Mouse (Mus musculus) layer of hippocampus, postnatal 10 days (tissue): ENCODE data around the gene March4. TPM values are rescaled to one million over a fixed set of nuclear protein-coding genes. Genes with fewer than 3 reads are reported as not detected.

Experiments
- DNase-seq, 2 experiments: peaks; one replicate each; pipeline ENCODE4 v3.0.0; 2021; ENCODE audit warnings: low spot score in 2 of 2
- total RNA-seq, 2 experiments: library from RNA; stranded (reverse); gene quantifications; 2 replicates each; pipeline ENCODE4 v1.2.3; 2021

The March4 gene
- total RNA-seq, 2 experiments from 2014 or later, result 36.0 to 43.5 TPM

GRCm38 (mm10) chr1:72450790-72451189 is 85.9 kb downstream of the March4 start:
- DNase-seq, result no peak

- DNase-seq, result no peak
Observed at GRCm38 (mm10) chr1:72449752-72450151, 87.0 kb downstream of the March4 start.

GRCm38 (mm10) chr1:72442747-72443146 is 94.0 kb downstream of the March4 start:
- DNase-seq, result no peak

- DNase-seq, result peak in 1 of 2 experiments; percentile 36
Observed at GRCm38 (mm10) chr1:72439146-72439545, 97.6 kb downstream of the March4 start.

GRCm38 (mm10) chr1:72436967-72437366 is 99.8 kb downstream of the March4 start:
- DNase-seq, result no peak

GRCm38 (mm10) chr1:72434510-72434909 is 102.2 kb downstream of the March4 start:
- DNase-seq, result no peak

- no peak for DNase-seq
Observed at GRCm38 (mm10) chr1:72432579-72432978, 104.2 kb downstream of the March4 start.

GRCm38 (mm10) chr1:72429107-72429807 is 107.5 kb downstream of the March4 start:
- DNase-seq, result no peak

GRCm38 (mm10) chr1:72428526-72428925 is 108.2 kb downstream of the March4 start:
- DNase-seq, result no peak

GRCm38 (mm10) chr1:72426456-72426855 is 110.3 kb downstream of the March4 start:
- no peak for DNase-seq

GRCm38 (mm10) chr1:72422121-72422520 is 114.6 kb downstream of the March4 start:
- no peak for DNase-seq

- DNase-seq, result no peak
Observed at GRCm38 (mm10) chr1:72420220-72420619, 116.5 kb downstream of the March4 start.

GRCm38 (mm10) chr1:72418744-72419655 is 117.7 kb downstream of the March4 start:
- no peak for DNase-seq

GRCm38 (mm10) chr1:72414561-72415253 is 122.0 kb downstream of the March4 start:
- DNase-seq, result peak in 1 of 2 experiments; percentile 22

GRCm38 (mm10) chr1:72414133-72414532 is 122.6 kb downstream of the March4 start:
- DNase-seq, result peak; percentile 22 to 32

- DNase-seq, result no peak
Observed at GRCm38 (mm10) chr1:72413205-72413604, 123.5 kb downstream of the March4 start.

GRCm38 (mm10) chr1:72411108-72411507 is 125.6 kb downstream of the March4 start:
- DNase-seq, result no peak

GRCm38 (mm10) chr1:72409936-72410335 is 126.8 kb downstream of the March4 start:
- DNase-seq, result no peak

GRCm38 (mm10) chr1:72406505-72407079 is 130.1 kb downstream of the March4 start:
- DNase-seq, result no peak

GRCm38 (mm10) chr1:72401331-72402069 is 135.2 kb downstream of the March4 start:
- no peak for DNase-seq

- DNase-seq, result no peak
Observed at GRCm38 (mm10) chr1:72400616-72401015, 136.1 kb downstream of the March4 start.
